Mouse (Mus musculus) heart, adult 2 months (tissue): ENCODE results near the gene Tspan4.

Experiments
- CTCF ChIP-seq: fragments of 200-600 bp; IDR thresholded peaks from 2 replicates; pipeline ENCODE4 v1.8.1; 2022; ENCODE audit warnings: antibody characterized with exemption, mild to moderate bottlenecking, moderate library complexity
- EP300 ChIP-seq: fragments of 200-500 bp; IDR thresholded peaks from 2 replicates; pipeline ENCODE4 v1.6.1; 2011; ENCODE audit warnings: low read depth, low read length, control low read depth; ENCODE audit not compliant: insufficient read depth
- POLR2A ChIP-seq: fragments of 200-500 bp; IDR thresholded peaks from 2 replicates; pipeline ENCODE4 v1.6.1; 2011; ENCODE audit warnings: mild to moderate bottlenecking, low read depth, low read length, control low read depth; ENCODE audit not compliant: insufficient read depth

DNA sequence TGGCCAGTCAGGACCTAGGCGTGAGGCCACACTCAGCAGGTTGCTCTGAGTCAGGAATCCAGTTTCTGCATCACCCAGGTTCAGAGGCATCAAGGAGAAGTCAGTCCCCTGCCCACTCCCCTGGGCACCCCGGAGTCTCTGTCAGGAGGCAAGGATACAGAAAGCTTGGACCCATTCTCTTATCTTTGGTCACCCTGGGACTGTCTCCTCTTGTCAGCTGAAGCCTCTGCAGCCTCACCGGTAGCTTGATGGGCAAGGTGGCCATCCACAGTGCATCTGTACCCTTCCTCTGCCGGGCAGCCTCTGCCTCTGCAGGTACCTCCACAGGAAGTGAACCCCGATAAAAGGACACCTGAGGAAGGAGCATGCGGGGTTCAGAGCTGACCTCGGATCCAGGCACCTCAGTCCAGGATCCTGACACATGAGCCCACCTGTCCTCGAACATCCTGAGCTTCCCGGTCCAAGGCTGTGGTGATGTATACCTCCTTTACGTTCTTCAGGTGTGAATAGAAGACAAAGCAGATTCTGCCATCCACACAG is 35.8 kb upstream of the Tspan4 start:
- no peak for TF ChIP-seq EP300
- TF ChIP-seq CTCF: no peak
- TF ChIP-seq POLR2A: no peak
